Mouse (Mus musculus): ENCODE measurements around the gene Eif2ak2. TPM values are rescaled to one million over a fixed set of nuclear protein-coding genes. Genes with fewer than 3 reads are reported as not detected.

Eif2ak2 gene
- total RNA-seq (2023), result 10 to 100 TPM; 24.8 to 25.0 TPM

GRCm38 (mm10) chr17:78882401-78883112 is at the start of gene Eif2ak2:
Gene Eif2ak2, minus strand, starts transcription at chr17:78882573.

GRCm38 (mm10) chr17:78916369-78916813 is 34.0 kb upstream of the Eif2ak2 start, which contains the start of gene Cebpzos:
Gene Cebpzos, plus strand, starts transcription at chr17:78916500.

GRCm38 (mm10) chr17:78906892-78907291 is 24.5 kb upstream of the Eif2ak2 start, which contains the start of gene Sult6b1:
Gene Sult6b1, minus strand, starts transcription at chr17:78906992.

GRCm38 (mm10) chr17:78834856-78835835 is 47.2 kb downstream of the Eif2ak2 start, which contains the start of the genes Heatr5b and Gpatch11:
Gene Heatr5b, minus strand, starts transcription at chr17:78835364.
Gene Gpatch11, plus strand, starts transcription at chr17:78835567.

Other genes with a start within 250 kb of the Eif2ak2 start
- gene Strn, start 145.4 kb downstream of the Eif2ak2 start, total RNA-seq (2023), result 10 to 100 TPM; 36.8 to 39.4 TPM
- 10 to 100 TPM; 28.9 to 36.1 TPM for gene Heatr5b, start 47.2 kb downstream of the Eif2ak2 start, total RNA-seq (2023)
- gene Gpatch11, start 47.0 kb downstream of the Eif2ak2 start, total RNA-seq (2023), result 10 to 100 TPM; 25.0 to 35.6 TPM
- gene Sult6b1, start 24.4 kb upstream of the Eif2ak2 start, total RNA-seq (2023), result not detected
- gene Cebpzos, start 33.9 kb upstream of the Eif2ak2 start, total RNA-seq (2023), result 10 to 100 TPM; 11.0 to 11.4 TPM
- 10 to 100 TPM; 89.8 to 98.6 TPM for gene Cebpz, start 54.5 kb upstream of the Eif2ak2 start, total RNA-seq (2023)
- 10 to 100 TPM; 16.7 to 19.1 TPM for gene Ndufaf7, start 54.6 kb upstream of the Eif2ak2 start, total RNA-seq (2023)
- gene Prkd3, start 138.2 kb upstream of the Eif2ak2 start, total RNA-seq (2023), result 10 to 100 TPM; 58.3 to 59.5 TPM
- gene Qpct, start 169.3 kb upstream of the Eif2ak2 start, total RNA-seq (2023), result 1 to 10 TPM; 6.6 to 8.7 TPM

All from T-cell, adult 66 days (primary cell).